Mouse (Mus musculus): ENCODE measurements at regions not wholly inside any gene's neighbourhood (a gene's known extent, or its start where the extent isn't known, plus 50 kb on each side); places are given as distances from the start of the nearest gene placed in this dataset.

GRCm38 (mm10) chr7:36940611-36941010, 242.7 kb downstream of the Tshz3 start:
- no peak for TF ChIP-seq MAFK (IDR thresholded peaks at IDR 0.05; ENCODE audit: insufficient read depth, low read depth, low read length)
- no peak for TF ChIP-seq ZC3H11A (IDR thresholded peaks at IDR 0.05; ENCODE audit: borderline replicate concordance, low read depth, low read length)
- no peak for TF ChIP-seq CHD2 (IDR thresholded peaks at IDR 0.05; ENCODE audit: low read depth, low read length)
